Mouse (Mus musculus): ENCODE measurements around the gene Ist1. TPM values are rescaled to one million over a fixed set of nuclear protein-coding genes. Genes with fewer than 3 reads are reported as not detected.

Gene Ist1
- polyA plus RNA-seq, 1 experiment from 2014 or later: 136 TPM

DNA sequence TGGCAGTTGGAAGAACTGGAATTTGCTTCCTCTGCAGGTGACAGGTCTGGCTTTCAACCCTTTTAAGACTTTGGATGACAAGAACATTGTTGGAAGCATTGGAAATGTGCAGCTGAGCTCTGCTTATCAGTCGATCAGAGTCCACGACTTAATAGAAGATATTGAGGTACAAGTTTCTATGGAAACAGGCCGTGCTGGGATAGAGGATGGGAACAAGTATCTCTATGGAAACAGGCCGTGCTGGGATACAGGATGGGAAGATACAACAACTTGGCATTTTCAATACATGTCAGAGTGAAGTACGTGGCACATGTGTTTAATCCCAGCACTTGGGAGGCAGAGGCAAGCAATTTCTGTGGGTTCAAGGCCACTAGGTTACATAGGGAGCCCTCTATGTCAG lies 60.6 kb downstream of the Ist1 start:
- ATAC-seq (replicated peaks; ENCODE audit: low FRiP score): no peak

GRCm38 (mm10) chr8:109628638-109629037 lies 64.4 kb downstream of the Ist1 start:
- Histone ChIP-seq H3K4me2 (no peak overlapping the region), H3K27ac (no peak overlapping the region), H3K36me3 (no peaks in the 10 kb centered on the region), H3K9me3 (replicated peaks) (no peaks in the 10 kb centered on the region), H3K4me3 (replicated peaks) (no peak overlapping the region), H3K9ac (no peak overlapping the region), H3K27me3 (no peaks in the 10 kb centered on the region), H3K4me1 (no peaks in the 10 kb centered on the region)
- ATAC-seq (replicated peaks; ENCODE audit: low FRiP score): no peak
- WGBS: 61% methylated on average over 6 of the region's 6 CpGs

More for the DNA sequence above, 60.6 kb downstream of the Ist1 start:
- Histone ChIP-seq H3K4me2 (no peak overlapping the region), H3K9me3 (replicated peaks) (no peaks in the 10 kb centered on the region), H3K4me1 (no peaks in the 10 kb centered on the region), H3K9ac (no peak overlapping the region), H3K27ac (no peak overlapping the region), H3K36me3 (no peaks in the 10 kb centered on the region), H3K27me3 (no peaks in the 10 kb centered on the region), H3K4me3 (replicated peaks) (no peak overlapping the region)
- 83% methylated on average over 5 of the region's 5 CpGs for WGBS

Other genes starting within 250 kb of the Ist1 start
- 0.08 and 0.10 TPM in 2 replicates for gene Pmfbp1, start 199.2 kb downstream of the Ist1 start, polyA plus RNA-seq (2015; fragmentation: Nextera tagmentation; extraction: Ambion mirVana)
- 24.0 and 25.7 TPM in 2 replicates for gene Dhx38, start 127.4 kb downstream of the Ist1 start, polyA plus RNA-seq (2015; fragmentation: Nextera tagmentation; extraction: Ambion mirVana)
- gene Txnl4b, start 127.4 kb downstream of the Ist1 start, polyA plus RNA-seq (2015; fragmentation: Nextera tagmentation; extraction: Ambion mirVana): 25.4 and 26.7 TPM in 2 replicates
- gene Hp, start 114.1 kb downstream of the Ist1 start, polyA plus RNA-seq (2015; fragmentation: Nextera tagmentation; extraction: Ambion mirVana): 5.7 and 6.0 TPM in 2 replicates
- gene Dhodh, start 84.6 kb downstream of the Ist1 start, polyA plus RNA-seq (2015; fragmentation: Nextera tagmentation; extraction: Ambion mirVana): 42.0 and 50.2 TPM in 2 replicates
- gene Pkd1l3, start 78.7 kb downstream of the Ist1 start, polyA plus RNA-seq (2015; fragmentation: Nextera tagmentation; extraction: Ambion mirVana): 0.09 and 0.14 TPM in 2 replicates
- gene Zfp821, start 12.3 kb upstream of the Ist1 start, polyA plus RNA-seq (2015; fragmentation: Nextera tagmentation; extraction: Ambion mirVana): 28.1 and 31.6 TPM in 2 replicates
- gene Atxn1l, start 44.5 kb upstream of the Ist1 start, polyA plus RNA-seq (2015; fragmentation: Nextera tagmentation; extraction: Ambion mirVana): 7.3 and 7.9 TPM in 2 replicates
- 45.4 TPM in 2 replicates for gene Ap1g1, start 85.3 kb upstream of the Ist1 start, polyA plus RNA-seq (2015; fragmentation: Nextera tagmentation; extraction: Ambion mirVana)
- 2.4 and 3.5 TPM in 2 replicates for gene Phlpp2, start 175.3 kb upstream of the Ist1 start, polyA plus RNA-seq (2015; fragmentation: Nextera tagmentation; extraction: Ambion mirVana)

All from kidney, embryonic 15.5 days (tissue).